Mouse (Mus musculus): ENCODE data around the gene Zmiz1. TPM values are rescaled to one million over a fixed set of nuclear protein-coding genes. Genes with fewer than 3 reads are reported as not detected.

Zmiz1 gene
- total RNA-seq, 2 experiments from 2014 or later, result 115 to 128 TPM

GRCm38 (mm10) chr14:25586846-25587486 lies 128.0 kb downstream of the Zmiz1 start:
- no peak for DNase-seq (ENCODE audit: low spot score in 2 of 2)

- peak; percentile 68 to 72 for DNase-seq (ENCODE audit: low spot score in 2 of 2)
Measured at GRCm38 (mm10) chr14:25587487-25588001, 128.6 kb downstream of the Zmiz1 start.

DNA sequence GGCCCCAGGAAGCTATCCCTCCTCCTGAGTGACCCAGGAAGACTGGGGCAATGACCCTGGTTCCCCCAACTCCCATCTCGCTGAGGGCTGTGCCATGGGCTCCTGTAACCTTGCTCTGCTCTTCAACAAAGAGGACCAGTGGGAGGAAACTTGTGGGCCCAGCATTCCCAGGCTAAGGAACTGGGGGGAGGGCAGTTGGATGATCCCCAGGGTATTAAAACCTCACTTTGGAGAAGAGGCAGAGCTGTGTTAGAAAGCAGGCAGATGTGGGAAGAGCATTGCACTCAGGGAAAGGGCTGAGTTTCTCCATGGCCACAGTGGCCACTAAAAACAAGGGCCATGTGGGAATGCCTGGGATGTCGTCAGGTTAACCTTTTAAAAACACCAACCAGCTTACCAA lies 129.2 kb downstream of the Zmiz1 start:
- no peak for DNase-seq (ENCODE audit: low spot score in 2 of 2)

- no peak for DNase-seq (ENCODE audit: low spot score in 2 of 2)
Measured at GRCm38 (mm10) chr14:25588946-25589937, 130.3 kb downstream of the Zmiz1 start.

DNA sequence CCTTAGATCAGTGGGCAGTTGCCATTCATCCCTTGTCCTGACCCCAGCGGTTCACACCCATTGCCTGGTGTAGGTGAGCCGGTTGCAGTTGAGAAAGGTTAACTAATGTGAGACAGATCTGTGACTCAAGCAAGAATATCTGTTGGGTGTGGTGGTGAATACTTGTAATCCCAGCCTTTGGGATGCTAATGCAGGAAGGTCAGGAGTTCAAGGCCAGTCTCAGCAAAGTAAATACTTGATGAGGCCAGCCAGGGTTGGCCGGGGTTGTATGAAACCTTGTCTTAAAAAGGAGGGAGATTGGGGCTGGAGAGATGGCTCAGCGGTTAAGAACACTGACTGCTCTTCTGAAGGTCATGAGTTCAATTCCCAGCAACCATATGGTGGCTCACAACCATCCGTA lies 132.0 kb downstream of the Zmiz1 start:
- no peak for DNase-seq (ENCODE audit: low spot score in 2 of 2)

DNA sequence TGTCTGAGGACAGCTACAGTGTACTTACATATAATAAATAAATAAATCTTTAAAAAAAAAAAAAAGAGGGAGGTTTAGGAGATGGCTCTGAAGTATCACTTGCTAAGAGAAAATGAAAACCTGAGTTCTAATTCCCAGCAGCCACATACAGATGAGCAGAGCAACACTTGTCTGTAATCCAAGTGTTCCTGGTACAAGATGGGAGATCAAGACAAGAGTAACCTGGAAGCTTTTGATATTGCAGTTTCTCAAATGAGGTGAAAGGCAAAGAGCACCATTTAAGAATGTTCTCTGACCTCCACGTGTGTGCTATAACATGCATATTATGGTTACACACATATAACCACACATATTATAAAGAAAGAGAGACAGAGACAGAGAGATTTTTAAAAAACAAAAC lies 132.4 kb downstream of the Zmiz1 start:
- no peak for DNase-seq (ENCODE audit: low spot score in 2 of 2)

DNA sequence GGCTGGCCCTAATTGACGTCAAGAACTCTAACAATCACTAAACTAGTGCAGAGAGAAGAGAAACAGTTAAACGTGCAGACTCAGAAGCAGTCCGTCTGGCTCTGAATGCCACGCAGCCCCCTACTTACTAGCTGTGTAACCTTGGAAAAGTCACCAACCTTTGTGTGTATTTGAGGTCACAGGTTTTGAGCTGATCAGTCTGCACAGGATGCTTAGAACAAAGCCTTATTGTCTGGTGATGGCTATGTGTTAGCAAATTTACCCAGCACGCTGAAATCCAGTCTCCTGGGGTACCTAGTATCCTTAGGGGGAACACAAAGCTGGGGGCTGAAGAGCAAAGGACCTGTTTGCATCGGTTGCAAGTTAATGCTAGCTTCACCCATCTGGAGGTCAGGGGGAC lies 133.5 kb downstream of the Zmiz1 start:
- DNase-seq (ENCODE audit: low spot score in 2 of 2), result no peak

- no peak for DNase-seq (ENCODE audit: low spot score in 2 of 2)
Measured at GRCm38 (mm10) chr14:25593876-25594275, 134.9 kb downstream of the Zmiz1 start.

DNA sequence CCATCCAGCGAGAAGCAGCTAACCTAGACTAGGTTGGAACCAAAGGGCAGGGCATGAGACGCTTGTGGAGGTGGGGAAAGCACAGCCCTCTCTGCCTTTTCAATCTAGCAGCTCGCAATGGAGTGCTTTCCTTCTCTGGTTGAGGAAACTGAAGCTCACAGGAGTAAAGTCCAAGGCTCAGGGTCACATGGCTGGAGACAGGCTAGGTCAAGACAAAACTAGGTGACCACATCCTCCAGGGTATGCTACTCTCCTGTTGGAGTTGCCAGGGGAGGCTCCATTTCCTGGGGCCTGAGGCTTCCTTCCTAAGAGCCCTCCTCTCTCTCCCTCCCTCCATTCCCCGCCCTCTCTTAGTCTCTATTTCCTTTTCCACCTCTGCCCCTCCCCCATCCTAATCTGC lies 135.6 kb downstream of the Zmiz1 start:
- no peak for DNase-seq (ENCODE audit: low spot score in 2 of 2)

GRCm38 (mm10) chr14:25598960-25599359 lies 140.0 kb downstream of the Zmiz1 start:
- no peak for DNase-seq (ENCODE audit: low spot score in 2 of 2)

DNA sequence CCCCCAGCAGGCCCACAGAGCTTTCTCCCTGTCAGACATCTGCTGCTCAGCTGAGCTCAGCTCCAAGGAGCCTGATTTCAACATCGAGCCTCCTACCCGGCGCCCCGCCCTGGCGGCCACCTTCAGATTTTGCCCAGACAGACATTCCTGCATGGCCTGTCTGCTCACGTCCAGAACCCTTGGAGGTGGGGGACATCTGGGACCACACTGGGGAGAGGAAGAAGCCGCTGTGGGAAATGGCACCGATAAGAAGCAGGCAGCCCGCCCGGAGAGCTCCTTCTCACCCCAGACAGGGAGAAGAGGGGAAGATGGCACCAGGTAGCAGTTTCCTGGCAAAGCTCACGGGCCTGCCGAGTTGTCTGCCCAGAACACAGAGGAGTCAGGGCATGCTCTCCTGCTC lies 140.9 kb downstream of the Zmiz1 start:
- DNase-seq (ENCODE audit: low spot score in 2 of 2), result no peak

DNA sequence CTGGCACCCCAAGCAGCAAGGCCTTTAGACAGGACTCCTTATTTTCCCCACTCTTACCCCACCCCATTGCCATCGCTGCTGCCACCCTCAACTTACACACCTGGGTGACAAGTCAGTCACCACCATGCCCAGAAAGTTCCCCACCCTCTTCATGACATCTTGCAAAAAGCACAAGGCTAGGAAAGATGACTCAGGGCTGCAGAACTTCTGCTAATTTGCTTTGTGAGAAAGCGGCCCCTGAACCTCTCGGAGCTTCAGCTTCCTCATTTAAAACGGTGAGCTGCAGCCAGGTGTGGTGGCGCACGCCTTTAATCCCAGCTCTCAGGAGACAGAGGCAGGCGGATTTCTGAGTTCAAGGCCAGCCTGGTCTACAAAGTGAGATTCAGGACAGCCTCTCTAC lies 141.4 kb downstream of the Zmiz1 start:
- DNase-seq (ENCODE audit: low spot score in 2 of 2), result no peak

- no peak for DNase-seq (ENCODE audit: low spot score in 2 of 2)
Measured at GRCm38 (mm10) chr14:25600951-25601350, 142.0 kb downstream of the Zmiz1 start.

DNA sequence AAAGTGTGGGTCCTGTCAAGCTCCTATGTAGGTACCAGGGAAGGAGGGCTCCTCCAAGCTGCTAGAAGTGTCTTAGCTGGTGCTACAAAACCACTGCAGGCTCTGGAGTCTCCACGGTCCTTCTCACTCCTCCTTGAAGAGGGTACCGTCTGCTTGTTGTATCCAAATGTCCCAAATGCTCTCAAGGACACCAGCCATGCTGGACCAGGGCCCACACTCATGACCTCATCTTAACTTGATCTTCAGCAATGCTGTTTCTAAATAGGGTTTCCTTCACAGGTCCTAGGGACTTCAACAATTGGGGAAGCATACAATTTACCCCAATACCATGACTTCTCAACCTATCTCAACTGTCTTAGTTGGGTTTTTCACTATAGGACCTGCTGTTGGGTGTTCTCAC lies 143.0 kb downstream of the Zmiz1 start:
- DNase-seq (ENCODE audit: low spot score in 2 of 2), result no peak

- no peak for DNase-seq (ENCODE audit: low spot score in 2 of 2)
Measured at GRCm38 (mm10) chr14:25604395-25605142, 145.6 kb downstream of the Zmiz1 start.

- DNase-seq (ENCODE audit: low spot score in 2 of 2), result peak; percentile 62 to 64
Measured at GRCm38 (mm10) chr14:25606372-25607140, 147.6 kb downstream of the Zmiz1 start.

GRCm38 (mm10) chr14:25607141-25607967 lies 148.4 kb downstream of the Zmiz1 start:
- DNase-seq (ENCODE audit: low spot score in 2 of 2), result peak; percentile 64 to 71

DNA sequence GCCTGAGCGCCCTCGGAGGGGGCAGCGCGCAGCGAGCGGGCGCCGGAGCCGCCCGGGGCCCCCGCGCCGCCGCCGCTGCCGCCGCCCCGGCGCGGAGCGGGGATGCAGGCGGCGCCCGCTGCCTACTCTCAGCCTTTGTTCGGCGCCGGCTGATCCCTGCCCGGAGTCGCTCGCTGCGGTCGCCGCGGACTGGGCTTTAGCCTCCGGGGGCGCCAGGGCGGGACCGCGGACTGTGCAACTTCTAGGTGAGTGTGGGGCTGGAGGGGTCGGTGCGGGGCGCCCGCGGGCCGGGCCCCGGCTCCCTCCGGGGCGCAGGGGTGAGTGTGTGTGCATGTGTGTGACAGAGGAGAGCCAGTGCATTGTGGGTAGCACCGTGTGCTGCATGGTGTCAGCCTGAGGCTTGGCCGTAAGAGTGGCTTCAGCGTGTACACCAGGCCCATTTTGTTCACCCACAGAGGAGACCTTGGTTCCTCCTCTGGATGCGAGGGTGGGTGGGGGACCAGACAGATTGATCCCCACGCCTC lies 149.0 kb downstream of the Zmiz1 start:
- peak in 1 of 2 experiments; percentile 73 for DNase-seq (ENCODE audit: low spot score in 2 of 2)

DNA sequence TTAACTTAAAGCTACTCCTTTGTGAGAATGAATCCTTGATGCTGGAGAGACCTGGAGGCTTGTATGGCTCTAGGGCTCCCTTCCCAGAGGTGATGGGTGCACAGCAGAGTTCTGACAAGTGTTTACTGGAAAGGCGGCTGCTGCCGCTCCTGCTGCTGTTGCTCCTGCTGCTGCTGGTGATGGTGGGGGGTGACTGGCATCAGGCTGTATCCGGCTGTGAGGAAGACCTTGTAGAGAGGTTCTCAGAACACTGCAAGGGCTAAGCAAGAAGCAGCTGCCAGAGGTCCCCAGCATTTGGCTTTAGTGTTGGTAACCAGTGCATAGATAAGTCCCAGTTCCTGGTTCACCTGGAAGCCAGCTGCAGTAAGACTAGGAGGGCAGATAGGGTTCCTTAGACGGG lies 149.6 kb downstream of the Zmiz1 start:
- peak in 1 of 2 experiments; percentile 39 for DNase-seq (ENCODE audit: low spot score in 2 of 2)

All from layer of hippocampus, postnatal 10 days (tissue).